Mouse (Mus musculus) embryonic facial prominence, embryonic 11.5 days (tissue): Measurements from ENCODE around the gene Cacna1h. TPM values are rescaled to one million over a fixed set of nuclear protein-coding genes. Genes with fewer than 3 reads are reported as not detected.

Source experiments
- ATAC-seq: fragments of 200-750 bp; cut with Nextera tagmentation; replicated peaks from 2 replicates; pipeline ENCODE4 v1.8.0; 2017; ENCODE audit warnings: low read depth; ENCODE audit not compliant: insufficient number of reproducible peaks, low FRiP score, low TSS enrichment
- DNase-seq: peaks from one replicate; pipeline ENCODE4 v3.0.0-alpha.2; 2015; ENCODE audit warnings: low spot score
- H3K27ac ChIP-seq: fragments of 300-500 bp; sonication (generic); replicated peaks from 2 replicates; pipeline ENCODE4 v1.5.1; 2014; ENCODE audit warnings: mild to moderate bottlenecking, low read depth, low read length, control low read depth
- H3K27me3 ChIP-seq: fragments of 300-500 bp; sonication (generic); 2 replicates; pipeline ENCODE4 v1.6.1; 2014; ENCODE audit warnings: mild to moderate bottlenecking, low read length, moderate library complexity, mixed read lengths; ENCODE audit not compliant: control insufficient read depth, insufficient read depth
- H3K36me3 ChIP-seq: fragments of 300-500 bp; sonication (generic); replicated peaks from 2 replicates; pipeline ENCODE4 v1.6.1; 2014; ENCODE audit warnings: low read depth, mild to moderate bottlenecking, low read length, moderate library complexity, mixed read lengths; ENCODE audit not compliant: control insufficient read depth, insufficient read depth
- H3K4me1 ChIP-seq: fragments of 300-500 bp; sonication (generic); 2 replicates; pipeline ENCODE4 v1.6.1; 2014; ENCODE audit warnings: low read length, mixed read lengths; ENCODE audit not compliant: control insufficient read depth, insufficient read depth
- H3K4me2 ChIP-seq: fragments of 300-500 bp; sonication (generic); 2 replicates; pipeline ENCODE4 v1.6.1; 2014; ENCODE audit warnings: low read depth, mild to moderate bottlenecking, control low read depth, low read length, moderate library complexity
- H3K4me3 ChIP-seq: fragments of 300-500 bp; sonication (generic); 2 replicates; pipeline ENCODE4 v1.5.1; 2014; ENCODE audit warnings: low read depth, low read length, control low read depth
- H3K9ac ChIP-seq: fragments of 300-500 bp; sonication (generic); replicated peaks from 2 replicates; pipeline ENCODE4 v1.6.1; 2014; ENCODE audit warnings: mild to moderate bottlenecking, control low read depth, low read length
- H3K9me3 ChIP-seq: fragments of 300-500 bp; sonication (generic); replicated peaks from 2 replicates; pipeline ENCODE4 v1.6.1; 2016; ENCODE audit warnings: mild to moderate bottlenecking, low read length, inconsistent platforms, mixed read lengths; ENCODE audit not compliant: control insufficient read depth
- WGBS: fragments of 180-500 bp; shearing (Covaris S2); extraction: QIAGEN DNeasy Blood & Tissue Kit; methylation state at CpG from one replicate; pipeline ENCODE4 v1.1.7; 2014; 5-methylcytosine and 5-hydroxymethylcytosine counted together
- polyA plus RNA-seq: library from polyadenylated mRNA; unstranded; fragments of >200 nt; fragmentation: Nextera tagmentation; extraction: Ambion mirVana; gene quantifications from 2 replicates; pipeline ENCODE4 v1.2.1, GENCODE M21; 2014

Cacna1h gene
- polyA plus RNA-seq = 3.7 TPM in 2 replicates

- Histone ChIP-seq H3K9ac (peak within 1 kb of the TSS; percentile 74), H3K4me1 (peaks cover 5% of the 10 kb centered on the region; the same call in 1 of the 2 replicates), H3K27me3 (peaks cover 3% of the 10 kb centered on the region; the same call in 1 of the 2 replicates), H3K4me2 (peak within 1 kb of the TSS; percentile 96), H3K27ac (peak within 1 kb of the TSS; percentile 67), H3K9me3 (no peaks in the 10 kb centered on the region), H3K4me3 (peak within 1 kb of the TSS; percentile 76), H3K36me3 (no peaks in the 10 kb centered on the region)
- DNase-seq (peak; percentile 89), ATAC-seq (peak; percentile 86)
- under 1% methylated on average over 63 of the region's 103 CpGs for WGBS
Measured at GRCm38 (mm10) chr17:25433617-25434606, at the start of gene Cacna1h. Cacna1h (minus strand) TSS chr17:25433783.

- H3K4me2 ChIP-seq = no peak overlapping the region
- no peaks in the 10 kb centered on the region for H3K27me3 ChIP-seq
- WGBS = 92% methylated on average over 6 of the region's 6 CpGs
- H3K4me3 ChIP-seq = no peak overlapping the region
- ATAC-seq (no peak), DNase-seq (no peak)
- no peaks in the 10 kb centered on the region for H3K4me1 ChIP-seq
- H3K36me3 ChIP-seq = no peaks in the 10 kb centered on the region
- no peaks in the 10 kb centered on the region for H3K9me3 ChIP-seq
- no peak overlapping the region for H3K27ac ChIP-seq
- H3K9ac ChIP-seq = no peak overlapping the region
Measured at GRCm38 (mm10) chr17:25482092-25482491, 48.5 kb upstream of the Cacna1h start.

GRCm38 (mm10) chr17:25480820-25481219, 47.2 kb upstream of the Cacna1h start:
- Histone ChIP-seq H3K27me3 (no peaks in the 10 kb centered on the region; the same call in 1 of the 2 replicates), H3K36me3 (no peaks in the 10 kb centered on the region), H3K9me3 (no peaks in the 10 kb centered on the region), H3K4me1 (no peaks in the 10 kb centered on the region), H3K4me3 (no peak overlapping the region), H3K4me2 (no peak overlapping the region), H3K9ac (no peak overlapping the region), H3K27ac (no peak overlapping the region)
- WGBS = 71% methylated on average over 4 of the region's 4 CpGs
- DNase-seq (no peak), ATAC-seq (no peak)

GRCm38 (mm10) chr17:25480152-25480551, 46.6 kb upstream of the Cacna1h start:
- H3K9me3 ChIP-seq = no peaks in the 10 kb centered on the region
- H3K36me3 ChIP-seq = no peaks in the 10 kb centered on the region
- no peak overlapping the region for H3K27ac ChIP-seq
- H3K4me1 ChIP-seq = no peaks in the 10 kb centered on the region
- no peaks in the 10 kb centered on the region; the same call in 1 of the 2 replicates for H3K27me3 ChIP-seq
- DNase-seq = no peak
- no peak overlapping the region for H3K9ac ChIP-seq
- no peak overlapping the region for H3K4me2 ChIP-seq
- WGBS = 61% methylated on average over 8 of the region's 8 CpGs
- H3K4me3 ChIP-seq = no peak overlapping the region
- no peak for ATAC-seq

- Histone ChIP-seq H3K36me3 (no peaks in the 10 kb centered on the region), H3K9ac (no peak overlapping the region), H3K9me3 (no peaks in the 10 kb centered on the region), H3K27me3 (peaks cover 4% of the 10 kb centered on the region), H3K4me1 (peaks cover 3% of the 10 kb centered on the region; the same call in 1 of the 2 replicates), H3K27ac (no peak overlapping the region), H3K4me3 (no peak overlapping the region), H3K4me2 (no peak overlapping the region)
- WGBS = 41% methylated on average over 19 of the region's 19 CpGs
- peak; percentile 86 for DNase-seq
- no peak for ATAC-seq
Measured at GRCm38 (mm10) chr17:25475946-25476744, 42.6 kb upstream of the Cacna1h start.

- 3% methylated on average over 38 of the region's 38 CpGs for WGBS
Measured at GRCm38 (mm10) chr17:25474330-25475077, 40.9 kb upstream of the Cacna1h start.

GRCm38 (mm10) chr17:25472044-25472443, 38.5 kb upstream of the Cacna1h start:
- Histone ChIP-seq H3K9me3 (no peaks in the 10 kb centered on the region), H3K4me2 (no peak overlapping the region), H3K27ac (no peak overlapping the region), H3K27me3 (peaks cover 4% of the 10 kb centered on the region), H3K9ac (no peak overlapping the region), H3K36me3 (no peaks in the 10 kb centered on the region), H3K4me3 (no peak overlapping the region), H3K4me1 (peaks cover 3% of the 10 kb centered on the region; the same call in 1 of the 2 replicates)
- WGBS = 53% methylated on average over 14 of the region's 14 CpGs
- DNase-seq (no peak), ATAC-seq (no peak)

More at GRCm38 (mm10) chr17:25474330-25475077, 40.9 kb upstream of the Cacna1h start:
- Histone ChIP-seq H3K27me3 (peaks cover 4% of the 10 kb centered on the region), H3K4me1 (peaks cover 3% of the 10 kb centered on the region; the same call in 1 of the 2 replicates), H3K27ac (no peak overlapping the region), H3K36me3 (no peaks in the 10 kb centered on the region), H3K4me2 (peak overlapping the region; percentile 70), H3K9ac (peak overlapping the region; percentile 41), H3K9me3 (no peaks in the 10 kb centered on the region), H3K4me3 (peak overlapping the region; percentile 33)
- peak; percentile 40; the same call in 1 of the 2 replicates for ATAC-seq
- DNase-seq = peak; percentile 87
